Mouse (Mus musculus): ENCODE results near the gene Tssk3. TPM values are rescaled to one million over a fixed set of nuclear protein-coding genes. Genes with fewer than 3 reads are reported as not detected.
"Not testable (repeated sequence)": the region's sequence is repeated elsewhere in the genome, so short reads cannot be mapped to it uniquely, and the experiment has no call there.

Tssk3 gene
- polyA plus RNA-seq, 1 experiment = 267 TPM

GRCm38 (mm10) chr4:129461183-129461960 is 29.4 kb downstream of the Tssk3 start, which contains the start of gene Bsdc1:
TSS of gene Bsdc1 (plus strand) at chr4:129461581.
- Histone ChIP-seq H3K27me3 (ENCODE audit: control insufficient read depth, insufficient read depth, low read length) (no peaks in the 10 kb centered on the region), H3K36me3 (ENCODE audit: control insufficient read depth, insufficient read depth, low read length) (no peaks in the 10 kb centered on the region; the same call in 1 of the 2 replicates), H3K27ac (ENCODE audit: control insufficient read depth, insufficient read depth, low read depth, low read length) (peak within 1 kb of the TSS; percentile 92), H3K4me1 (ENCODE audit: control insufficient read depth, insufficient read depth, low read length) (peaks cover 11% of the 10 kb centered on the region), H3K4me3 (ENCODE audit: control insufficient read depth, low read depth, low read length) (peak within 1 kb of the TSS; percentile 98)
- TF ChIP-seq CTCF (IDR thresholded peaks at IDR 0.05; ENCODE audit: control insufficient read depth, insufficient read depth, insufficient replicate concordance, low read depth, low read length) (no peak), POLR2A (IDR thresholded peaks at IDR 0.05; ENCODE audit: control insufficient read depth, low read depth, low read length) (peak; percentile 95)

GRCm38 (mm10) chr4:129460827-129461182 is 30.0 kb downstream of the Tssk3 start:
- no peaks in the 10 kb centered on the region for H3K27me3 ChIP-seq (ENCODE audit: control insufficient read depth, insufficient read depth, low read length)
- no peaks in the 10 kb centered on the region; the same call in 1 of the 2 replicates for H3K36me3 ChIP-seq (ENCODE audit: control insufficient read depth, insufficient read depth, low read length)
- TF ChIP-seq CTCF (IDR thresholded peaks at IDR 0.05; ENCODE audit: control insufficient read depth, insufficient read depth, insufficient replicate concordance, low read depth, low read length) (no peak), POLR2A (IDR thresholded peaks at IDR 0.05; ENCODE audit: control insufficient read depth, low read depth, low read length) (no peak)
- peak overlapping the region; percentile 86 for H3K27ac ChIP-seq (ENCODE audit: control insufficient read depth, insufficient read depth, low read depth, low read length)
- H3K4me3 ChIP-seq (ENCODE audit: control insufficient read depth, low read depth, low read length) = peak overlapping the region; percentile 98
- H3K4me1 ChIP-seq (ENCODE audit: control insufficient read depth, insufficient read depth, low read length) = peaks cover 13% of the 10 kb centered on the region

GRCm38 (mm10) chr4:129459726-129460125 is 31.1 kb downstream of the Tssk3 start:
- Histone ChIP-seq H3K36me3 (ENCODE audit: control insufficient read depth, insufficient read depth, low read length) (no peaks in the 10 kb centered on the region), H3K27ac (ENCODE audit: control insufficient read depth, insufficient read depth, low read depth, low read length) (no peak overlapping the region), H3K4me3 (ENCODE audit: control insufficient read depth, low read depth, low read length) (peak overlapping the region; percentile 40), H3K4me1 (ENCODE audit: control insufficient read depth, insufficient read depth, low read length) (peaks cover 16% of the 10 kb centered on the region), H3K27me3 (ENCODE audit: control insufficient read depth, insufficient read depth, low read length) (no peaks in the 10 kb centered on the region)
- TF ChIP-seq POLR2A (IDR thresholded peaks at IDR 0.05; ENCODE audit: control insufficient read depth, low read depth, low read length) = no peak
- TF ChIP-seq CTCF (IDR thresholded peaks at IDR 0.05; ENCODE audit: control insufficient read depth, insufficient read depth, insufficient replicate concordance, low read depth, low read length) = no peak

GRCm38 (mm10) chr4:129457311-129457710 is 33.5 kb downstream of the Tssk3 start:
- H3K27ac ChIP-seq (ENCODE audit: control insufficient read depth, insufficient read depth, low read depth, low read length); H3K4me3 ChIP-seq (ENCODE audit: control insufficient read depth, low read depth, low read length); H3K36me3 ChIP-seq (ENCODE audit: control insufficient read depth, insufficient read depth, low read length); H3K27me3 ChIP-seq (ENCODE audit: control insufficient read depth, insufficient read depth, low read length): not testable (repeated sequence)
- H3K4me1 ChIP-seq (ENCODE audit: control insufficient read depth, insufficient read depth, low read length) = peaks cover 13% of the 10 kb centered on the region

- TF ChIP-seq CTCF (IDR thresholded peaks at IDR 0.05; ENCODE audit: control insufficient read depth, insufficient read depth, insufficient replicate concordance, low read depth, low read length) (no peak), POLR2A (IDR thresholded peaks at IDR 0.05; ENCODE audit: control insufficient read depth, low read depth, low read length) (no peak)
- Histone ChIP-seq H3K4me3 (ENCODE audit: control insufficient read depth, low read depth, low read length) (no peak overlapping the region), H3K4me1 (ENCODE audit: control insufficient read depth, insufficient read depth, low read length) (peaks cover 10% of the 10 kb centered on the region), H3K27ac (ENCODE audit: control insufficient read depth, insufficient read depth, low read depth, low read length) (no peak overlapping the region), H3K27me3 (ENCODE audit: control insufficient read depth, insufficient read depth, low read length) (no peaks in the 10 kb centered on the region), H3K36me3 (ENCODE audit: control insufficient read depth, insufficient read depth, low read length) (no peaks in the 10 kb centered on the region)
Measured at GRCm38 (mm10) chr4:129456126-129456525, 34.7 kb downstream of the Tssk3 start.

- no peak for TF ChIP-seq POLR2A (IDR thresholded peaks at IDR 0.05; ENCODE audit: control insufficient read depth, low read depth, low read length)
- peak; percentile 45; the same call in 1 of the 2 replicates for TF ChIP-seq CTCF (IDR thresholded peaks at IDR 0.05; ENCODE audit: control insufficient read depth, insufficient read depth, insufficient replicate concordance, low read depth, low read length)
- Histone ChIP-seq H3K36me3 (ENCODE audit: control insufficient read depth, insufficient read depth, low read length) (no peaks in the 10 kb centered on the region), H3K27me3 (ENCODE audit: control insufficient read depth, insufficient read depth, low read length) (no peaks in the 10 kb centered on the region), H3K4me3 (ENCODE audit: control insufficient read depth, low read depth, low read length) (no peak overlapping the region), H3K27ac (ENCODE audit: control insufficient read depth, insufficient read depth, low read depth, low read length) (no peak overlapping the region), H3K4me1 (ENCODE audit: control insufficient read depth, insufficient read depth, low read length) (peaks cover 7% of the 10 kb centered on the region)
Measured at GRCm38 (mm10) chr4:129455265-129455664, 35.6 kb downstream of the Tssk3 start.

- Histone ChIP-seq H3K4me3 (ENCODE audit: control insufficient read depth, low read depth, low read length) (no peak overlapping the region), H3K27me3 (ENCODE audit: control insufficient read depth, insufficient read depth, low read length) (no peaks in the 10 kb centered on the region), H3K36me3 (ENCODE audit: control insufficient read depth, insufficient read depth, low read length) (no peaks in the 10 kb centered on the region), H3K4me1 (ENCODE audit: control insufficient read depth, insufficient read depth, low read length) (peaks cover 7% of the 10 kb centered on the region), H3K27ac (ENCODE audit: control insufficient read depth, insufficient read depth, low read depth, low read length) (no peak overlapping the region)
- TF ChIP-seq POLR2A (IDR thresholded peaks at IDR 0.05; ENCODE audit: control insufficient read depth, low read depth, low read length) (no peak), CTCF (IDR thresholded peaks at IDR 0.05; ENCODE audit: control insufficient read depth, insufficient read depth, insufficient replicate concordance, low read depth, low read length) (no peak)
Measured at GRCm38 (mm10) chr4:129451471-129452169, 39.2 kb downstream of the Tssk3 start.

Measured in testis, adult 2 months (tissue).